Mouse (Mus musculus) megakaryocyte progenitor cell, adult 5-6 weeks (primary cell): Measurements from ENCODE around the gene Sema7a. TPM values are rescaled to one million over a fixed set of nuclear protein-coding genes. Genes with fewer than 3 reads are reported as not detected.

Source experiments
- ATAC-seq: replicated peaks from 2 replicates; pipeline ENCODE4 v1.8.0; 2016; ENCODE audit warnings: mild to moderate bottlenecking, moderate TSS enrichment, inconsistent platforms; ENCODE audit not compliant: poor library complexity
- total RNA-seq, 2 experiments: library from RNA; stranded (forward) in 1 of 2; stranded (reverse) in 1 of 2; fragments of 157-497, 149-512 nt in 1 of 2; fragments of 200-1000 nt in 1 of 2; gene quantifications; 2 replicates each; pipeline versions ENCODE4 v1.2.3 to v1.2.4; 2015 to 2017

Sema7a gene
- total RNA-seq, 2 experiments from 2014 or later, result 0.04 to 0.27 TPM

GRCm38 (mm10) chr9:57938225-57939055 is 1.5 kb upstream of the Sema7a start:
- no peak for ATAC-seq

- ATAC-seq, result no peak
Measured at GRCm38 (mm10) chr9:57940349-57940794, 460 bp downstream of the Sema7a start.

GRCm38 (mm10) chr9:57940861-57941638 is 1.1 kb downstream of the Sema7a start:
- ATAC-seq, result no peak

- ATAC-seq, result no peak
Measured at GRCm38 (mm10) chr9:57942039-57942438, 2.1 kb downstream of the Sema7a start.

GRCm38 (mm10) chr9:57943067-57943466 is 3.2 kb downstream of the Sema7a start:
- ATAC-seq, result no peak

- peak; percentile 76 for ATAC-seq
Measured at GRCm38 (mm10) chr9:57944572-57944971, 4.7 kb downstream of the Sema7a start.

- ATAC-seq, result no peak
Measured at GRCm38 (mm10) chr9:57945771-57946616, 6.1 kb downstream of the Sema7a start.

GRCm38 (mm10) chr9:57947381-57948030 is 7.6 kb downstream of the Sema7a start:
- no peak for ATAC-seq

- no peak for ATAC-seq
Measured at GRCm38 (mm10) chr9:57948333-57948931, 8.5 kb downstream of the Sema7a start.

GRCm38 (mm10) chr9:57949102-57949704 is 9.3 kb downstream of the Sema7a start:
- no peak for ATAC-seq

GRCm38 (mm10) chr9:57949879-57950278 is 10.0 kb downstream of the Sema7a start:
- ATAC-seq, result no peak

GRCm38 (mm10) chr9:57950519-57950918 is 10.6 kb downstream of the Sema7a start:
- ATAC-seq, result no peak

GRCm38 (mm10) chr9:57951993-57952392 is 12.1 kb downstream of the Sema7a start:
- no peak for ATAC-seq

GRCm38 (mm10) chr9:57954962-57955744 is 15.2 kb downstream of the Sema7a start:
- ATAC-seq, result no peak

GRCm38 (mm10) chr9:57955764-57956163 is 15.9 kb downstream of the Sema7a start:
- no peak for ATAC-seq

- ATAC-seq, result no peak
Measured at GRCm38 (mm10) chr9:57956196-57956837, 16.4 kb downstream of the Sema7a start.

- ATAC-seq, result peak; percentile 80
Measured at GRCm38 (mm10) chr9:57956838-57957236, 16.9 kb downstream of the Sema7a start.

- no peak for ATAC-seq
Measured at GRCm38 (mm10) chr9:57958615-57959014, 18.7 kb downstream of the Sema7a start.
